Mouse (Mus musculus) midbrain, embryonic 14.5 days (tissue): Measurements from ENCODE around the gene Mapk1ip1l. TPM values are rescaled to one million over a fixed set of nuclear protein-coding genes. Genes with fewer than 3 reads are reported as not detected.
"Not testable (repeated sequence)": the region's sequence is repeated elsewhere in the genome, so short reads cannot be mapped to it uniquely, and the experiment has no call there.

Source experiments
- ATAC-seq: fragments of 200-750 bp; cut with Nextera tagmentation; 2 replicates; pipeline ENCODE4 v1.8.0; 2017; ENCODE audit warnings: moderate number of reproducible peaks, moderate library complexity; ENCODE audit not compliant: low FRiP score, low TSS enrichment
- DNase-seq: peaks from one replicate; pipeline ENCODE4 v3.0.0-alpha.2; 2015
- H3K27ac ChIP-seq: fragments of 300-500 bp; sonication (generic); replicated peaks from 2 replicates; pipeline ENCODE4 v1.5.1; 2014; ENCODE audit warnings: mild to moderate bottlenecking, low read depth, low read length, moderate library complexity
- H3K27me3 ChIP-seq: fragments of 300-500 bp; sonication (generic); 2 replicates; pipeline ENCODE4 v1.6.1; 2014; ENCODE audit warnings: low read length, control low read depth, mixed read lengths; ENCODE audit not compliant: control insufficient read depth, insufficient read depth
- H3K36me3 ChIP-seq: fragments of 300-500 bp; sonication (generic); 2 replicates; pipeline ENCODE4 v1.6.1; 2014; ENCODE audit warnings: low read length, control low read depth; ENCODE audit not compliant: control insufficient read depth, insufficient read depth
- H3K4me1 ChIP-seq: fragments of 300-500 bp; sonication (generic); 2 replicates; pipeline ENCODE4 v1.6.1; 2014; ENCODE audit warnings: mild to moderate bottlenecking, antibody characterized with exemption, low read length, control low read depth; ENCODE audit not compliant: control insufficient read depth, insufficient read depth
- H3K4me2 ChIP-seq: fragments of 300-500 bp; sonication (generic); 2 replicates; pipeline ENCODE4 v1.6.1; 2014; ENCODE audit warnings: mild to moderate bottlenecking, low read length, moderate library complexity
- H3K4me3 ChIP-seq: fragments of 300-500 bp; sonication (generic); replicated peaks from 2 replicates; pipeline ENCODE4 v1.5.1; 2014; ENCODE audit warnings: low read depth, low read length
- H3K9ac ChIP-seq: fragments of 300-500 bp; sonication (generic); replicated peaks from 2 replicates; pipeline ENCODE4 v1.6.1; 2014; ENCODE audit warnings: mild to moderate bottlenecking, low read length, moderate library complexity
- H3K9me3 ChIP-seq: fragments of 300-500 bp; sonication (generic); 2 replicates; pipeline ENCODE4 v1.6.1; 2016; ENCODE audit warnings: low read length, control low read depth, mixed read lengths; ENCODE audit not compliant: control insufficient read depth
- WGBS: fragments of 180-500 bp; shearing (Covaris S2); extraction: QIAGEN DNeasy Blood & Tissue Kit; methylation state at CpG from one replicate; pipeline ENCODE4 v1.1.7; 2014; 5-methylcytosine and 5-hydroxymethylcytosine counted together
- polyA plus RNA-seq: library from polyadenylated mRNA; unstranded; fragments of >200 nt; fragmentation: Nextera tagmentation; extraction: Ambion mirVana; gene quantifications from 2 replicates; pipeline ENCODE4 v1.2.1, GENCODE M21; 2014

Gene Mapk1ip1l
- polyA plus RNA-seq, 1 experiment from 2014 or later, result 61.4 TPM

DNA sequence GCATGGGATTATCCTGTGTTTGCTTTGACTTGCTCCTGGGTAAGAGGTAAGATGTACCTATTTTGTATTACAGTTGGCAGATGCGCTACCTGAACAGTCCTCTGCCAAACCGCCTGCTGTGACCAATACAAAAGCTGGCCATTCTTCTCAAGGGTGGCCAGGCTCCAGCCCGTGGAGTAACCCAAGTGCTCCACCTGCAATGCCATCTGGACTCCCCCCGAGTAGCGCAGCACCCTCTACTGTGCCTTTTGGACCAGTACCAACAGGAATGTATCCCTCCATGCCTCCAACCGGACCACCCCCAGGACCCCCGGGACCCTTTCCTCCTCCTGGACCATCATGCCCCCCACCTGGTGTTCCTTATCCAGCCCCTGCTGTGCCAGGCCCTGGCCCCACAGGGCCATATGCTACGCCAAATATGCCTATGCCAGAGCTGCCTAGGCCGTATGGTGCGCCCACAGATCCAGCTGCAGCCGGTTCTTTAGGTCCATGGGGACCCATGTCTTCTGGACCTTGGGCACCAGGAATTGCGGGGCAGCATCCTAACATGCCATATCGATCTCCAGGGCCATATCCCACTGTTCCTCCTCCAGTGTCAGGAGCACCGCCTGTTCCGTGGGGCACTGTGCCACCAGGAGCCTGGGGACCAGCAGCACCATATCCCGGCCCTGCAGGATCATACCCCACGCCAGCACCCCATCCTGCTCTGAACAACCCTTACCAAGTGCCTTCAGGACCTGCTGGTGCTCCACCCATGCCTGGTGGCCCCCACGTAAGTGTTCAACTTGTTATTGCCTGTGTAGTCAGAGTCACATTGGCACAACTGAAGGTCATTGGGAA is 12.5 kb downstream of the Mapk1ip1l start:
- Histone ChIP-seq H3K27me3 (no peaks in the 10 kb centered on the region), H3K4me3 (no peak overlapping the region), H3K4me2 (no peak overlapping the region), H3K27ac (no peak overlapping the region), H3K9me3 (no peaks in the 10 kb centered on the region), H3K36me3 (peaks cover 62% of the 10 kb centered on the region), H3K9ac (no peak overlapping the region), H3K4me1 (no peaks in the 10 kb centered on the region)
- DNase-seq (no peak), ATAC-seq (no peak)
- 91% methylated on average over 18 of the region's 18 CpGs for WGBS

DNA sequence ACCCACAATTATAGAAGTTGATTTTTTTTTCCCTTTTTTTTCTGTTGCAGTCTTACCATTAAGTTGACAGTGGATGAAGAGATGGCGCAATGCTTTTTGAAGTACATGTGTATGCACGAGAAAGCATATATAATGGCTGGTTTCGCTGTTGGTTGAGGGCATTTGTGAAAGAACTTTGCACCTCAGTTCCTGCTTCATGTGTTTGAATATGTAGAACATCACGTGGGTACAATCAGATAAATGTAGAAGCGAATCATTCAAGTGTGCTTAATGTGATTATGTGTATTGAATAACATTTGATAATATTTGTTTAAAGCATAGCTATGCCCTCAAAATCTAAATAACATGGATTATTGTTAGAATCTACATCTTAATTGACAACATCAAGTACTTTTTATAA is 21.3 kb downstream of the Mapk1ip1l start:
- Histone ChIP-seq H3K4me1 (no peaks in the 10 kb centered on the region), H3K9ac (no peak overlapping the region), H3K27ac (no peak overlapping the region), H3K9me3 (no peaks in the 10 kb centered on the region), H3K36me3 (peaks cover 30% of the 10 kb centered on the region), H3K27me3 (no peaks in the 10 kb centered on the region), H3K4me2 (no peak overlapping the region), H3K4me3 (no peak overlapping the region)
- ATAC-seq, result no peak
- 90% methylated on average over 5 of the region's 5 CpGs for WGBS
- no peak for DNase-seq

DNA sequence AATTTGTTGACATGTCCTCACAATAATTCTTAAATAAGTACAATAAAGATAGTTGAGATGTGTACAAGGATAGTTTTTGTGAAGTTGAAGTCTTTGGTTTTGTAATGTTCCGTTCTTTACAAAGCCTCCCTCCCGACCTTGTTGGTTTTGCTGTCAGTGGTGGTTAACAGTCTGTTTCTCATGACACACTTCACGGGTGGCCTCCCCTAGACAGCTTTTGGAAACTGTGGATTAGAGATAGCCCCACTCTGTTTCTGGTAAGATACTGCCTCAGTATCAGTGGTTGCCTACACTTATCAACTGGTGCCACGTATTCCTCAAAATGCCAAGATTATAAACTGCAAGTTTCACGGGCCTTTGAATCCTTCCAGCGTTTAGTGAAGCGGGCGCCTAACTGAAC is 23.5 kb downstream of the Mapk1ip1l start:
- H3K4me3 ChIP-seq, H3K4me1 ChIP-seq, H3K9me3 ChIP-seq, H3K4me2 ChIP-seq, H3K27ac ChIP-seq, DNase-seq, ATAC-seq, H3K27me3 ChIP-seq, H3K9ac ChIP-seq: not testable (repeated sequence)
- 97% methylated on average over 6 of the region's 8 CpGs for WGBS
- peaks cover 17% of the 10 kb centered on the region for H3K36me3 ChIP-seq

DNA sequence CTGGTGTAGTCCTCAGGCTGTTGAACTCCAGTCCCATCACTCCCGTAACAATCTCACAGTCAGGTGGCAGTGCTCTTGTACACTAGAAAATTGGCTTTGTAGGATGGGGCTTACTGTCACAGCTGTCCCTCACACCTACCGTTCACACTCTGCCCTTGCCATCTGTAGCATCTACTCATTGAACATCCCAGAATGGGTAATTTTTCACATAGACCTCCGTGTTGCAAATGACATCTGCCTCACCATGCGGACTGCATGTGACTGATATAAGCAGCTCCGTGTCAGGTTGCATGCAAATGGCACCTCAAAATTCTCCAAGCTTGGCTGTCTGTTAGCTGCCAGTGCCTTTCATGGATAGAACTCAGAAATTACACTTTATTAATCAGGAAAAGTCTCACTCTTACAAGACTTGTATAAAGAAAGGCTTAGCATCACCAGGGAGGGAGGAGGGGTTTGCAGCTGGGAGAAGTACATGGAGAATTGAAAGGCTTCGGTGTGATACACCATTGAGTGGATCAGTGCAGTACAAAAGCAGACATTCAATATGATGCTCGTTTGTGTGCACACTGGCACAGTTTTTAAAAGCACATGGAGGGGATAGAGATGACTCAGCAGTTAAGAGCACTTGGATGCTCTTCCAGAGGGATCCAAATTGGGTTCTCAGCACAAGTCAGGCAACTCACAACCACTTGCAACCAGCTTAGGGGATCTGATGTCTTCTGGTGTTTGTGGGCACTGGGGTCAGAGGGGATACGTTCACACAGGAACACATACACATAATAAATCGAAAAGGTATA is 28.1 kb downstream of the Mapk1ip1l start:
- DNase-seq, result no peak
- H3K36me3 ChIP-seq, result no peaks in the 10 kb centered on the region
- H3K9me3 ChIP-seq, result no peaks in the 10 kb centered on the region
- no peaks in the 10 kb centered on the region for H3K4me1 ChIP-seq
- H3K27ac ChIP-seq, result no peak overlapping the region
- H3K4me2 ChIP-seq, result no peak overlapping the region
- 89% methylated on average over 9 of the region's 9 CpGs for WGBS
- H3K9ac ChIP-seq, result no peak overlapping the region
- no peaks in the 10 kb centered on the region for H3K27me3 ChIP-seq
- no peak overlapping the region for H3K4me3 ChIP-seq
- no peak for ATAC-seq

DNA sequence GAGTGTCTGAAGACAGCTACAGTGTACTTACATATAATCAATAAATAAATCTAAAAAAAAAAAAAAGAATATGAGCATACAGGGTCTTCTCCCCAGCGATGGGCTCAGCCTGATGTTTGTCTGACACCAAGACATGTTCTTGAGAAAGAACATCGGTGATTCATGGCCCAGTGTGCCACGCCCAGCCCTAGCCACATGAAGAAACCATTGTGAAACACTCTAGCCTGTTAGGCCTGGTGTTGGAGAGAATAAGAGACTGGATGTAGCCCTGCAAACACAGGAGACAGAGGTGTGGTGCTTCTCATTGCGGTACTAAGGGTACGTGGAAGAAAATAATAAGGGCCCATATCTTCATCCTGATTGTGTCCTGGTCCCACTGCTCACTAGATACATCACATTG is 29.3 kb downstream of the Mapk1ip1l start:
- 96% methylated on average over 5 of the region's 5 CpGs for WGBS
- H3K27me3 ChIP-seq, result no peaks in the 10 kb centered on the region
- H3K4me2 ChIP-seq, result no peak overlapping the region
- no peaks in the 10 kb centered on the region for H3K9me3 ChIP-seq
- no peaks in the 10 kb centered on the region for H3K4me1 ChIP-seq
- no peak overlapping the region for H3K27ac ChIP-seq
- H3K36me3 ChIP-seq, result no peaks in the 10 kb centered on the region
- no peak overlapping the region for H3K4me3 ChIP-seq
- no peak for ATAC-seq
- DNase-seq, result no peak
- H3K9ac ChIP-seq, result no peak overlapping the region

DNA sequence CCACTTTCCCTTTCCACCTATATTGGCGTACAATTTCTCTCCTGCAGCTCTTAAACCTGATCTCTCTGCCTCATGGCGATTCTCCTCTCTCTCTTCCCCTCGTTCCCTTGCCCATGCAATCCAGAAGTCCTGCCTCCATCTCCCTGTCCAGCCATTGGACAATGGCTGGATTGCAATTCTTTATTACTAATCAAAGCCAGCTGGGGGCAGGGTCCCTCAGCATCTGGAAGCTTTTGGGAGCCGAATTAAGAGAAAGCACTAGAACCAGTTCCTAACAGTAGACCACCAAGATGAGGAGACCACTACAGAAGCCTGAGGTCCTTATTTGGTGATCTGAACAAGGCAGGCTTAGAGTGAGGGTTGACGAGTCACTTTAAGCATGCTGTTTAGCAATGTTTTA is 33.9 kb downstream of the Mapk1ip1l start:
- H3K4me2 ChIP-seq, result no peak overlapping the region
- no peaks in the 10 kb centered on the region for H3K9me3 ChIP-seq
- no peaks in the 10 kb centered on the region for H3K4me1 ChIP-seq
- no peaks in the 10 kb centered on the region for H3K27me3 ChIP-seq
- no peak overlapping the region for H3K9ac ChIP-seq
- H3K4me3 ChIP-seq, result no peak overlapping the region
- H3K36me3 ChIP-seq, result no peaks in the 10 kb centered on the region
- 73% methylated on average over 5 of the region's 5 CpGs for WGBS
- DNase-seq, result no peak
- H3K27ac ChIP-seq, result no peak overlapping the region
- no peak for ATAC-seq

DNA sequence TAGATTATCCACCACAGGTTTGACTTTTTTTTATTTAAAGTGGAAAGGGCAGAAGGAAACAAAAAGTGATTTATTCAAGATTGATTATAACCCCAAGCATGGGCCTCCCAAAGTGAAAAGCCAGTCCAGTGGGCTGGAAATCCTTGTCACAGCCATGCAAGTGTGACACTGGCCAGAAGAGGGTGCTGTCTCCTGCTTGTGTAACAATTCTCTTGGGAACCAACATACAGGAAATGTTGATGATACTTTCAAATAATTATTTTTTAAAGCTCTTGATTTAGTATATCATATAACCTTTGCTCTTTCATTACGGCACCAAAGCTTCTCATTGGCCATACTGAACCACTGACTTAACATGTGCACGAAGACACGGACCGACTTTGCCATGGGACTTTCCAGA is 36.8 kb downstream of the Mapk1ip1l start:
- ATAC-seq (no peak; the same call in 1 of the 2 replicates), DNase-seq (peak; percentile 73)
- Histone ChIP-seq H3K36me3 (no peaks in the 10 kb centered on the region), H3K27me3 (no peaks in the 10 kb centered on the region), H3K4me2 (no peak overlapping the region), H3K4me3 (no peak overlapping the region), H3K9me3 (no peaks in the 10 kb centered on the region), H3K27ac (no peak overlapping the region), H3K9ac (no peak overlapping the region), H3K4me1 (no peaks in the 10 kb centered on the region)
- WGBS, result 82% methylated on average over 4 of the region's 4 CpGs

DNA sequence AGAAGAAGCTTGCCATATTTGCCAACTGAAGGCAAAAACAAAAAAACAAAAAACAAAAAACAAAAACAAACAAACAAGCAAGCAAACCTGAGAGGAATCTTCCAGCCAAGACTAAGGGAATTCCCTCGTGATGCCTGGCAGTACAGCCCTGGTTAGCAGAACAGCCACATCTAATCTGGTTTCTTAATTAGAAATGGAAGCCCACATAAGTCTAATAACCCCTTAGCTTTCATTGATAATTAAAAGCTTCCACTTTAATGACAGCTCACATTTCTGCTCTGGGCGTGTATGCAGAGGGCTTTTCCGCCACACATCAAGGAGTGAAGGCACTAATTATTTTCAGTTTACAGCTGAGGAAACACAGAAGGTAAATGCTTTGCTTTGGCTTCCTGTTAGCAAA is 37.2 kb downstream of the Mapk1ip1l start:
- Histone ChIP-seq H3K9ac (no peak overlapping the region), H3K4me2 (no peak overlapping the region), H3K27me3 (no peaks in the 10 kb centered on the region), H3K27ac (no peak overlapping the region), H3K36me3 (no peaks in the 10 kb centered on the region), H3K9me3 (no peaks in the 10 kb centered on the region), H3K4me1 (no peaks in the 10 kb centered on the region), H3K4me3 (no peak overlapping the region)
- DNase-seq, result no peak
- 76% methylated on average over 3 of the region's 3 CpGs for WGBS
- no peak for ATAC-seq
